Mouse (Mus musculus) limb, embryonic 14.5 days (tissue): Measurements from ENCODE around the gene Rab3ip. TPM values are rescaled to one million over a fixed set of nuclear protein-coding genes. Genes with fewer than 3 reads are reported as not detected.

Source experiments
- ATAC-seq: fragments of 200-750 bp; cut with Nextera tagmentation; 2 replicates; pipeline ENCODE4 v1.8.0; 2017; ENCODE audit warnings: low read depth, moderate number of reproducible peaks, moderate TSS enrichment; ENCODE audit not compliant: low FRiP score
- DNase-seq: peaks from one replicate; pipeline ENCODE4 v3.0.0-alpha.2; 2015; ENCODE audit warnings: low spot score
- H3K27ac ChIP-seq: fragments of 300-500 bp; sonication (generic); replicated peaks from 2 replicates; pipeline ENCODE4 v1.5.1; 2014; ENCODE audit warnings: low read depth, mild to moderate bottlenecking, low read length, moderate library complexity, mixed read lengths
- H3K27me3 ChIP-seq: fragments of 300-500 bp; sonication (generic); 2 replicates; pipeline ENCODE4 v1.6.1; 2014; ENCODE audit warnings: low read length, mixed read lengths; ENCODE audit not compliant: control insufficient read depth, insufficient read depth
- H3K36me3 ChIP-seq: fragments of 300-500 bp; sonication (generic); 2 replicates; pipeline ENCODE4 v1.6.1; 2014; ENCODE audit warnings: mild to moderate bottlenecking, low read length, moderate library complexity, mixed read lengths; ENCODE audit not compliant: control insufficient read depth, insufficient read depth
- H3K4me1 ChIP-seq: fragments of 300-500 bp; sonication (generic); 2 replicates; pipeline ENCODE4 v1.6.1; 2014; ENCODE audit warnings: antibody characterized with exemption, low read length, mixed read lengths; ENCODE audit not compliant: control insufficient read depth, insufficient read depth
- H3K4me2 ChIP-seq: fragments of 300-500 bp; sonication (generic); replicated peaks from 2 replicates; pipeline ENCODE4 v1.6.1; 2014; ENCODE audit warnings: low read depth, mild to moderate bottlenecking, low read length, moderate library complexity; ENCODE audit not compliant: severe bottlenecking
- H3K4me3 ChIP-seq: fragments of 300-500 bp; sonication (generic); replicated peaks from 2 replicates; pipeline ENCODE4 v1.5.1; 2014; ENCODE audit warnings: low read length
- H3K9ac ChIP-seq: fragments of 300-500 bp; sonication (generic); 2 replicates; pipeline ENCODE4 v1.6.1; 2014; ENCODE audit warnings: mild to moderate bottlenecking, low read depth, low read length, moderate library complexity; ENCODE audit not compliant: severe bottlenecking
- H3K9me3 ChIP-seq: fragments of 300-500 bp; sonication (generic); 2 replicates; pipeline ENCODE4 v1.6.1; 2016; ENCODE audit warnings: low read length; ENCODE audit not compliant: control insufficient read depth
- POLR2A ChIP-seq: fragments of 200-500 bp; IDR thresholded peaks from 2 replicates; pipeline ENCODE4 v1.8.0; 2012; ENCODE audit warnings: inconsistent platforms, mild to moderate bottlenecking, moderate library complexity, borderline replicate concordance; ENCODE audit not compliant: insufficient read depth, insufficient read length; ENCODE audit errors: extremely low read depth
- WGBS: fragments of 180-500 bp; shearing (Covaris S2); extraction: QIAGEN DNeasy Blood & Tissue Kit; methylation state at CpG from one replicate; pipeline ENCODE4 v1.1.7; 2014; 5-methylcytosine and 5-hydroxymethylcytosine counted together
- polyA plus RNA-seq, 2 experiments: library from polyadenylated mRNA; depleted of rRNA in 1 of 2; stranded (reverse) in 1 of 2; unstranded in 1 of 2; fragments of >200 nt; fragmentation: Nextera tagmentation in 1 of 2; extraction: Ambion mirVana in 1 of 2; gene quantifications; 2 replicates each; pipeline versions ENCODE4 v1.2.1 to v1.2.3; 2012 to 2014

Gene Rab3ip
- polyA plus RNA-seq, 2 experiments: 24.3 to 27.0 TPM

- Histone ChIP-seq H3K27me3 (no peaks in the 10 kb centered on the region), H3K4me2 (no peak overlapping the region), H3K4me1 (no peaks in the 10 kb centered on the region), H3K27ac (no peak overlapping the region), H3K4me3 (no peak overlapping the region), H3K9ac (no peak overlapping the region), H3K36me3 (no peaks in the 10 kb centered on the region), H3K9me3 (no peaks in the 10 kb centered on the region)
- DNase-seq (no peak), ATAC-seq (no peak)
- no peak for TF ChIP-seq POLR2A
- WGBS: 63% methylated on average over 3 of the region's 3 CpGs
Measured at GRCm38 (mm10) chr10:116884552-116884951, 66.0 kb downstream of the Rab3ip start.

- no peaks in the 10 kb centered on the region for H3K36me3 ChIP-seq
- no peaks in the 10 kb centered on the region for H3K4me1 ChIP-seq
- H3K4me3 ChIP-seq: no peak overlapping the region
- H3K4me2 ChIP-seq: no peak overlapping the region
- ATAC-seq (no peak), DNase-seq (no peak)
- H3K9me3 ChIP-seq: no peaks in the 10 kb centered on the region
- H3K9ac ChIP-seq: no peak overlapping the region
- H3K27ac ChIP-seq: no peak overlapping the region
- no peaks in the 10 kb centered on the region for H3K27me3 ChIP-seq
- TF ChIP-seq POLR2A: no peak
- WGBS: 64% methylated on average over 5 of the region's 5 CpGs
Measured at GRCm38 (mm10) chr10:116883531-116883930, 67.0 kb downstream of the Rab3ip start.

- Histone ChIP-seq H3K4me2 (no peak overlapping the region), H3K4me3 (no peak overlapping the region), H3K4me1 (no peaks in the 10 kb centered on the region), H3K9ac (no peak overlapping the region), H3K9me3 (no peaks in the 10 kb centered on the region), H3K27ac (no peak overlapping the region), H3K36me3 (no peaks in the 10 kb centered on the region), H3K27me3 (no peaks in the 10 kb centered on the region)
- TF ChIP-seq POLR2A: no peak
- ATAC-seq (no peak), DNase-seq (no peak)
- 57% methylated on average over 4 of the region's 4 CpGs for WGBS
Measured at GRCm38 (mm10) chr10:116877436-116877835, 73.1 kb downstream of the Rab3ip start.

GRCm38 (mm10) chr10:116874490-116874889 is 76.1 kb downstream of the Rab3ip start:
- Histone ChIP-seq H3K4me3 (no peak overlapping the region), H3K36me3 (no peaks in the 10 kb centered on the region), H3K9ac (no peak overlapping the region), H3K27ac (no peak overlapping the region), H3K4me2 (no peak overlapping the region), H3K9me3 (no peaks in the 10 kb centered on the region), H3K4me1 (0 out of 2 replicates have a peak, but pooled peaks cover 4% of the 10 kb centered on the region), H3K27me3 (no peaks in the 10 kb centered on the region)
- ATAC-seq (no peak), DNase-seq (no peak)
- 86% methylated on average over 9 of the region's 9 CpGs for WGBS
- no peak for TF ChIP-seq POLR2A

GRCm38 (mm10) chr10:116872016-116872410 is 78.6 kb downstream of the Rab3ip start:
- H3K36me3 ChIP-seq: no peaks in the 10 kb centered on the region
- WGBS: 48% methylated on average over 14 of the region's 14 CpGs
- 0 out of 2 replicates have a peak, but pooled peaks cover 4% of the 10 kb centered on the region for H3K4me1 ChIP-seq
- H3K9ac ChIP-seq: no peak overlapping the region
- H3K27ac ChIP-seq: no peak overlapping the region
- DNase-seq (peak; percentile 37), ATAC-seq (no peak)
- no peaks in the 10 kb centered on the region for H3K9me3 ChIP-seq
- peak overlapping the region; percentile 24 for H3K4me2 ChIP-seq
- no peak overlapping the region for H3K4me3 ChIP-seq
- no peaks in the 10 kb centered on the region for H3K27me3 ChIP-seq
- no peak for TF ChIP-seq POLR2A
